Mouse (Mus musculus): ENCODE measurements at regions not wholly inside any gene's neighbourhood (a gene's known extent, or its start where the extent isn't known, plus 50 kb on each side); places are given as distances from the start of the nearest gene placed in this dataset.

- DNase-seq (ENCODE audit: low spot score in 2 of 2), result no peak
Observed at GRCm38 (mm10) chr5:118353689-118354088, 108.7 kb downstream of the 2410131K14Rik start.

GRCm38 (mm10) chr5:118354127-118354526, 109.1 kb downstream of the 2410131K14Rik start:
- no peak for DNase-seq (ENCODE audit: low spot score in 2 of 2)

- no peak for DNase-seq (ENCODE audit: low spot score in 2 of 2)
Observed at GRCm38 (mm10) chr5:118354871-118355270, 109.8 kb downstream of the 2410131K14Rik start.

- no peak for DNase-seq (ENCODE audit: low spot score in 2 of 2)
Observed at GRCm38 (mm10) chr5:118355287-118355686, 110.3 kb downstream of the 2410131K14Rik start.

GRCm38 (mm10) chr5:118355691-118356337, 110.8 kb downstream of the 2410131K14Rik start:
- DNase-seq (ENCODE audit: low spot score in 2 of 2), result no peak

- no peak for DNase-seq (ENCODE audit: low spot score in 2 of 2)
Observed at GRCm38 (mm10) chr5:118359646-118360373, 114.8 kb downstream of the 2410131K14Rik start.

GRCm38 (mm10) chr5:118360374-118361064, 115.5 kb downstream of the 2410131K14Rik start:
- DNase-seq (ENCODE audit: low spot score in 2 of 2), result no peak

- DNase-seq (ENCODE audit: low spot score in 2 of 2), result no peak
Observed at GRCm38 (mm10) chr5:118361133-118361852, 116.3 kb downstream of the 2410131K14Rik start.

- no peak for DNase-seq (ENCODE audit: low spot score in 2 of 2)
Observed at GRCm38 (mm10) chr5:118361853-118362406, 116.9 kb downstream of the 2410131K14Rik start.

GRCm38 (mm10) chr5:118362738-118363137, 117.7 kb downstream of the 2410131K14Rik start:
- no peak for DNase-seq (ENCODE audit: low spot score in 2 of 2)

- DNase-seq (ENCODE audit: low spot score in 2 of 2), result no peak
Observed at GRCm38 (mm10) chr5:118363154-118363553, 118.1 kb downstream of the 2410131K14Rik start.

GRCm38 (mm10) chr5:118364646-118365045, 119.6 kb downstream of the 2410131K14Rik start:
- no peak for DNase-seq (ENCODE audit: low spot score in 2 of 2)

- DNase-seq (ENCODE audit: low spot score in 2 of 2), result no peak
Observed at GRCm38 (mm10) chr5:118365196-118365595, 120.2 kb downstream of the 2410131K14Rik start.

GRCm38 (mm10) chr5:118365651-118366050, 120.6 kb downstream of the 2410131K14Rik start:
- no peak for DNase-seq (ENCODE audit: low spot score in 2 of 2)

GRCm38 (mm10) chr5:118367047-118367446, 122.0 kb downstream of the 2410131K14Rik start:
- DNase-seq (ENCODE audit: low spot score in 2 of 2), result no peak

GRCm38 (mm10) chr5:118373581-118373981, 128.6 kb downstream of the 2410131K14Rik start:
- no peak for DNase-seq (ENCODE audit: low spot score in 2 of 2)

GRCm38 (mm10) chr5:118374968-118375367, 129.9 kb downstream of the 2410131K14Rik start:
- no peak for DNase-seq (ENCODE audit: low spot score in 2 of 2)

- DNase-seq (ENCODE audit: low spot score in 2 of 2), result no peak
Observed at GRCm38 (mm10) chr5:118375916-118376315, 130.9 kb downstream of the 2410131K14Rik start.

GRCm38 (mm10) chr5:118376478-118376877, 131.5 kb downstream of the 2410131K14Rik start:
- no peak for DNase-seq (ENCODE audit: low spot score in 2 of 2)

GRCm38 (mm10) chr5:118377402-118377848, 132.4 kb downstream of the 2410131K14Rik start:
- DNase-seq (ENCODE audit: low spot score in 2 of 2), result no peak

- DNase-seq (ENCODE audit: low spot score in 2 of 2), result no peak
Observed at GRCm38 (mm10) chr5:118379245-118380051, 134.4 kb downstream of the 2410131K14Rik start.

Data from urinary bladder, postnatal 4 days (tissue).